Mouse (Mus musculus): ENCODE results near the gene Ccdc126. TPM values are rescaled to one million over a fixed set of nuclear protein-coding genes. Genes with fewer than 3 reads are reported as not detected.
A peak's percentile ranks its signal among the peaks of the same experiment; 100 is the strongest.
"Not testable (repeated sequence)": the region's sequence is repeated elsewhere in the genome, so short reads cannot be mapped to it uniquely, and the experiment has no call there.

Ccdc126 gene
- polyA plus RNA-seq, 1 experiment, result 1.7 TPM

DNA sequence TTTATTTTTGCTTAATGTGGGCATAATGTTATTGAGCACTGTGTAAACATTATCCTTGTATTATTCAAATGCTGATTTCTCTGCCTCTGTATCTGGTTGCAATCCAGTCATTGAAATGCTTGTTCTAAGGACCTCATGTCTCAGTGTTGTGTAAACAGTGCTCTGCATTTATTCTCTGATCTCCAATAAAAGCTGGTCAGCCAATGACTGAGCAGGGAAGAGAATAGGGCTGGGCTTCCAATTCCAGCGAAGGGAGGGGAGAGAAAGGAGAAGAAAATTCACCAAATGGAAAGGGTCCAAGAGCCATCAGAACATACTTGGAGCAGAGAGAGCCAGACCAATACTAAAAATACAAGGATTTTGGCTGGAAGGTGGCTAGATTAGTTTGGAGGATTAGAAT is 38.1 kb upstream of the Ccdc126 start:
- Histone ChIP-seq H3K36me3 (ENCODE audit: control insufficient read depth, insufficient read depth, low read length) (no peaks in the 10 kb centered on the region), H3K27ac (ENCODE audit: insufficient read depth, low read length) (no peak overlapping the region), H3K4me1 (ENCODE audit: control insufficient read depth, insufficient read depth, insufficient read length) (no peaks in the 10 kb centered on the region), H3K4me3 (ENCODE audit: extremely low read depth, insufficient read depth, insufficient read length) (no peak overlapping the region), H3K27me3 (ENCODE audit: control insufficient read depth, insufficient read depth, low read length) (no peaks in the 10 kb centered on the region)
- no peak for TF ChIP-seq CTCF (IDR thresholded peaks at IDR 0.05; ENCODE audit: extremely low read depth, insufficient read depth, insufficient read length, insufficient replicate concordance)
- no peak for TF ChIP-seq POLR2A (IDR thresholded peaks at IDR 0.05; ENCODE audit: low read depth, low read length)
- WGBS, result 72% methylated on average over 1 of the region's 1 CpGs
- DNase-seq (ENCODE audit: low read depth in 1 of 2, low spot score in 2 of 2), result no peak

DNA sequence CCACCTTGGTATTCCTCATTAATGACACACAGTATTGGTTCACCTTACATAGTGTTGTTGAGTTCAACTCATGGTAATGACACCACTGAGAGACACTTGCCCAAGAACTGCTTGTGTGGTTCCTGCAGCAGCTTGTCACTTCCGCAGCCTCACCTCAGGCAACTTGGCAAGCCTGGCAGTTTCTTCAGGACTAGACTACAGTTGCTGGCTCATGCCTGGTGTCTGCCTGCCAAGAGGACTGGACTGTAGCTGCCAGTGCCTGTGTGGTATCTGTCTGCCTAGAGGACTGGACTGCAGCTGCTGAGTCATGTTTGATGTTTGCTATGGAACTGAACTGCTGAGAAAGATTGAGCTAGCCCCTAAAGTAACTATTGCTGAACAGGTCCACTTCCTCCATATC is 37.0 kb upstream of the Ccdc126 start:
- TF ChIP-seq POLR2A (IDR thresholded peaks at IDR 0.05; ENCODE audit: low read depth, low read length) (no peak), CTCF (IDR thresholded peaks at IDR 0.05; ENCODE audit: extremely low read depth, insufficient read depth, insufficient read length, insufficient replicate concordance) (no peak)
- WGBS, result 92% methylated on average over 1 of the region's 1 CpGs
- Histone ChIP-seq H3K4me3 (ENCODE audit: extremely low read depth, insufficient read depth, insufficient read length) (no peak overlapping the region), H3K27ac (ENCODE audit: insufficient read depth, low read length) (no peak overlapping the region), H3K36me3 (ENCODE audit: control insufficient read depth, insufficient read depth, low read length) (no peaks in the 10 kb centered on the region), H3K27me3 (ENCODE audit: control insufficient read depth, insufficient read depth, low read length) (no peaks in the 10 kb centered on the region), H3K4me1 (ENCODE audit: control insufficient read depth, insufficient read depth, insufficient read length) (no peaks in the 10 kb centered on the region)
- DNase-seq (ENCODE audit: low read depth in 1 of 2, low spot score in 2 of 2), result no peak

DNA sequence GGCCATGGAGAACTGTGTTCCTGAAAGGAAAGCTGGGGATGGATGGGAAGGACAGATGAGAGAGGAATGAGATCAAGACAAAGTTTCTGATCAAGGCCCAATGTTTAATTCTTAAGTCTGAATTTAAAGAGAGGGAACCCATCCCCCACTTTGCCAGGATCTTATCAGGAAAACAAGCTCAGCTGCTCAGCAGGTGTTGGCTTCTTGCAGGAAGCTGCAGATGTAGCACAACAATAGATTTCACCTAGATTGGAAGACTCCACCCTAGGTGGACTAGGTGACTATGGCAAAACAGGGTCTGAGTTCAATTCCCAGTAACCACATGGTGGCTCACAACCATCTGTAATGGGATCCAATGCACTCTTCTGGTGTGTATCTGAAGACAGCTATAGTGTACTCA is 20.8 kb upstream of the Ccdc126 start:
- DNase-seq (ENCODE audit: low read depth in 1 of 2, low spot score in 2 of 2), result no peak
- TF ChIP-seq POLR2A (IDR thresholded peaks at IDR 0.05; ENCODE audit: low read depth, low read length), result no peak
- TF ChIP-seq CTCF (IDR thresholded peaks at IDR 0.05; ENCODE audit: extremely low read depth, insufficient read depth, insufficient read length, insufficient replicate concordance), result no peak
- no peaks in the 10 kb centered on the region for H3K27me3 ChIP-seq (ENCODE audit: control insufficient read depth, insufficient read depth, low read length)
- no peak overlapping the region for H3K27ac ChIP-seq (ENCODE audit: insufficient read depth, low read length)
- no peak overlapping the region for H3K4me3 ChIP-seq (ENCODE audit: extremely low read depth, insufficient read depth, insufficient read length)
- H3K36me3 ChIP-seq (ENCODE audit: control insufficient read depth, insufficient read depth, low read length), result no peaks in the 10 kb centered on the region
- H3K4me1 ChIP-seq (ENCODE audit: control insufficient read depth, insufficient read depth, insufficient read length), result no peaks in the 10 kb centered on the region

DNA sequence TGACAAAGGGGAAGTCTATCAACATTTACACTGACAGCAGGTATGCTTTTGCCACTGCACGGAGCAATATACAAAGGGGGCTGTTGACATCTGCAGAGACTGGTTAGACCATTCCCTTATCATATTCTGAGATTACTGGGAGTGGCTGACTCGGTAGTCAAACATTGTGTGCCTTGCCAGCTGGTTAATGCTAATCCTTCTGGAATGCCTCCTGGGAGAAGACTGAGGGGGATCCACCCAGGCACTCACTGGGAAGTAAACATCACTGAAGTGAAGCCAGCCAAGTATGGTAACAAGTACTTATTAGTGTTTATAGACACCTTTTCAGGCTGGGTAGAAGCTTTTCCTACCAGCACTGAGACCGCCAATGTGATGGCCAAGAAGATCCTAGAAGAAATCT is 4.3 kb upstream of the Ccdc126 start:
- H3K4me3 ChIP-seq (ENCODE audit: extremely low read depth, insufficient read depth, insufficient read length); H3K27ac ChIP-seq (ENCODE audit: insufficient read depth, low read length): not testable (repeated sequence)
- 77% methylated on average over 3 of the region's 3 CpGs for whole genome bisulfite sequencing

DNA sequence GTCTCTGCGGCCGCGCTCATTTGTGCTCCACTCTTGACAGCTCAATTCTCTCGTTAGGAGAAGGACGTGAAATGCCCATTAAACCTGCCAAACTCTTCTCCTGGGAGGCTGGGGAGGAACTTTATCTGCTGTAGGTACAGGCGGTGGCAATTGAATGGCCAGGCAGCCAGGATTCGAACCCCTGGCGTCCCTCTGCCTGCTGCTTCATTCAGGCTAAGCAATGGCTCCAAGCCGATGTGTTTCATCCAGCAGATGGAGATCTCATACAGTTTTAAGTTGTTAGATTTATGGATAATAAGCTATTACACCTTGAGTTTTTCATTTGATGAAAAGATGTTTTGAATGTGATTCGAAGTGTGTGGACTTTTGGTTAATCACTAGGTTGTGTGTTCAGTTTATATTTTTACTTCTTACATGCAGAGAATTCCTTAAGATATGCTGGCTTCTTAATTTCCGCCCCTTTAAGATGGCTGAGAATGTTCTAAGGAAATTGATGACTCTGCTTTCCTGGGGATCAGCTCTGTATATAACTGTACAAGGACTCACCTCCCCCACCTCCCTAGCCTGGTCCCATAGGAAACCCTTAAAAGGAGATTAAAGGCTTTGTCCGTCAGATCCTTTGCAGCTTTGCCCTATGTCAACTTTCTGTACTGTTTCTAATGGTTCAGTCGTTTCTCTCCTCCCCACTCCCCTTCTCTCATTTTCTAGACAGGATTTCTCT is 681 bp downstream of the Ccdc126 start:
- no peak for TF ChIP-seq CTCF (IDR thresholded peaks at IDR 0.05; ENCODE audit: extremely low read depth, insufficient read depth, insufficient read length, insufficient replicate concordance)
- Histone ChIP-seq H3K4me1 (ENCODE audit: control insufficient read depth, insufficient read depth, insufficient read length) (no peaks in the 10 kb centered on the region), H3K4me3 (ENCODE audit: extremely low read depth, insufficient read depth, insufficient read length) (peak overlapping the region; percentile 69), H3K27me3 (ENCODE audit: control insufficient read depth, insufficient read depth, low read length) (no peaks in the 10 kb centered on the region), H3K27ac (ENCODE audit: insufficient read depth, low read length) (peak overlapping the region; percentile 55), H3K36me3 (ENCODE audit: control insufficient read depth, insufficient read depth, low read length) (no peaks in the 10 kb centered on the region)
- peak in 1 of 2 experiments; percentile 3 for DNase-seq (ENCODE audit: low read depth in 1 of 2, low spot score in 2 of 2)
- WGBS, result 19% methylated on average over 13 of the region's 13 CpGs

More for the DNA sequence above, 4.3 kb upstream of the Ccdc126 start:
- H3K4me1 ChIP-seq (ENCODE audit: control insufficient read depth, insufficient read depth, insufficient read length); DNase-seq (ENCODE audit: low read depth in 1 of 2, low spot score in 2 of 2); H3K27me3 ChIP-seq (ENCODE audit: control insufficient read depth, insufficient read depth, low read length); H3K36me3 ChIP-seq (ENCODE audit: control insufficient read depth, insufficient read depth, low read length): not testable (repeated sequence)

- no peaks in the 10 kb centered on the region for H3K4me1 ChIP-seq (ENCODE audit: control insufficient read depth, insufficient read depth, insufficient read length)
- H3K4me3 ChIP-seq (ENCODE audit: extremely low read depth, insufficient read depth, insufficient read length), result no peak overlapping the region
- peak in 1 of 2 experiments; percentile 5 for DNase-seq (ENCODE audit: low read depth in 1 of 2, low spot score in 2 of 2)
- no peaks in the 10 kb centered on the region for H3K27me3 ChIP-seq (ENCODE audit: control insufficient read depth, insufficient read depth, low read length)
- TF ChIP-seq POLR2A (IDR thresholded peaks at IDR 0.05; ENCODE audit: low read depth, low read length) (no peak), CTCF (IDR thresholded peaks at IDR 0.05; ENCODE audit: extremely low read depth, insufficient read depth, insufficient read length, insufficient replicate concordance) (no peak)
- no peaks in the 10 kb centered on the region for H3K36me3 ChIP-seq (ENCODE audit: control insufficient read depth, insufficient read depth, low read length)
- WGBS, result 38% methylated on average over 3 of the region's 3 CpGs
- H3K27ac ChIP-seq (ENCODE audit: insufficient read depth, low read length), result no peak overlapping the region
Measured at GRCm38 (mm10) chr6:49321341-49321740, 2.3 kb downstream of the Ccdc126 start.

DNA sequence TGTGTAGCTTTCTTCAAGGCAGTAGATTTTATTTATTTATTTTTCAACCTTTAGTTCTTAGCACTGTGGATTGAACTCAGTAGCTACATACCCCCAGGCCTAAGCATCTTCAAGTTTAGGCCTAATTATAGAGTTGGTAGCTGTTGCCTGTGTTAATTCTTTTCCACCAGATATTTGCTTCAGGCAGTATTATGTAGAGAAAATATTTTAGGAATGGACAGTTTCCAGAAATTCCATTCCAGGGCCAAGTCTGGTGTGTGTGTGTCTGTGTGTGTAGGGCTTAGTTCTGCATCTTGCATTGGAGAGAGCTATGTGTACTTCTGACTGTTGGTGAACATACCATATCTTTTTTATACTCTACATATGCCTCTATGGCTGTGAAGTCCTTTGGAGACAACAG is 3.0 kb downstream of the Ccdc126 start:
- no peak for TF ChIP-seq POLR2A (IDR thresholded peaks at IDR 0.05; ENCODE audit: low read depth, low read length)
- TF ChIP-seq CTCF (IDR thresholded peaks at IDR 0.05; ENCODE audit: extremely low read depth, insufficient read depth, insufficient read length, insufficient replicate concordance), result no peak
- Histone ChIP-seq H3K27me3 (ENCODE audit: control insufficient read depth, insufficient read depth, low read length) (no peaks in the 10 kb centered on the region), H3K27ac (ENCODE audit: insufficient read depth, low read length) (no peak overlapping the region), H3K36me3 (ENCODE audit: control insufficient read depth, insufficient read depth, low read length) (no peaks in the 10 kb centered on the region), H3K4me1 (ENCODE audit: control insufficient read depth, insufficient read depth, insufficient read length) (no peaks in the 10 kb centered on the region), H3K4me3 (ENCODE audit: extremely low read depth, insufficient read depth, insufficient read length) (no peak overlapping the region)
- no peak for DNase-seq (ENCODE audit: low read depth in 1 of 2, low spot score in 2 of 2)
